Mouse (Mus musculus): Measurements from ENCODE around the gene Ier3. TPM values are rescaled to one million over a fixed set of nuclear protein-coding genes. Genes with fewer than 3 reads are reported as not detected.

Gene Ier3
- total RNA-seq, 2 experiments from 2014 or later, result 20.5 to 22.8 TPM

- ATAC-seq (ENCODE audit: poor library complexity, severe bottlenecking), result peak; percentile 25
Observed at GRCm38 (mm10) chr17:35865481-35866280, 44.2 kb downstream of the Ier3 start, which contains the start of gene Ppp1r18. Ppp1r18 (plus strand) TSS chr17:35865593.

- ATAC-seq (ENCODE audit: poor library complexity, severe bottlenecking), result no peak
Observed at GRCm38 (mm10) chr17:35866281-35866831, 44.9 kb downstream of the Ier3 start.

- ATAC-seq (ENCODE audit: poor library complexity, severe bottlenecking), result 0 out of 2 replicates have a peak, but pooled peaks have one; percentile 16
Observed at GRCm38 (mm10) chr17:35866911-35867890, 45.7 kb downstream of the Ier3 start.

DNA sequence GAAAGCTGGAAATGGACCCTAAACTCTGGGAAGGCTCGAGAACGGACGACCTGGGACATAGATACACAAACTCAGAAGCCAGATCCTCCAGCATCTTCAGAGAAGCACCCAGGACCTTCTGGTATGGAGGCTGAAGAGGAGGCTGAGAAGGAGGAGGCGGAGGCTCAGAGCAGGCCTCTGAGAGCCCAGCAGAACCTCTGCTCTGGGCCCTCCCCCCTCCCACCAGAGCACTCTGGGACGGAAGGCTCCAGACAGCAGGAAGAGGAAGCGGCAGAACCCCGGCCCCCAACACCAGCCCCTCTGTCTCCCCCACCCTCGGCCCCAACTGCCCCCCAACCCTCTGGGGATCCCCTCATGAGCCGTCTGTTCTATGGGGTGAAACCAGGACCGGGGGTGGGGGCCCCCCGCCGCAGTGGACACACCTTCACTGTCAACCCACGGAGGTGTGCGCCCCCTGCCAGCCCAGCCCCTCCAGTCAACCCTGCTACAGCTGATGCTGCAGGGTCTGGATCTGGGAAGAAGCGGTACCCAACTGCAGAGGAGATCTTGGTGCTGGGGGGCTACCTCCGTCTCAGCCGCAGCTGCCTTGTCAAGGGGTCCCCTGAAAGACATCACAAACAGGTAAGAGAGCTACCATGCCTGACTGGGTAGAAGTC is 46.8 kb downstream of the Ier3 start:
- peak; percentile 41 for ATAC-seq (ENCODE audit: poor library complexity, severe bottlenecking)

DNA sequence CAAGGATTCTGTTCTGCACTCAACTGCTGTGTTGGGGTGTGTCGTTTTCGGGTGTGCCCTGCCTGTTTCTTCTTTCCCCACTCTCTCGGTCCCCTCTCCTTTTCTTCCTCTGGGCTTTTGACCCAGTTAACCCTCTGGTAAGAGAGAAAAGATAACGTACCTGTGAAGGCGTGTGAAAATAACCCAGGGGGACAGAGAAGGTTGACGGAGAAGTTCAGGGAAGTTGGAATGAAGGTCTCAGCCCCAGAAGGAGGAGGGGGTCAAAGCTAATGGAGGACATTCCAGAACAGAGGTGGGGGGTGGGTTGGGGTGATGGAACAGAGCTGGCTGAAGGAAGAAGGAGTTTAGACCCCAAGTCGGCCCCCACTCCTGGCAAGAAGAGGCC is 47.5 kb downstream of the Ier3 start:
- ATAC-seq (ENCODE audit: poor library complexity, severe bottlenecking), result no peak

- no peak for ATAC-seq (ENCODE audit: poor library complexity, severe bottlenecking)
Observed at GRCm38 (mm10) chr17:35869346-35870067, 48.0 kb downstream of the Ier3 start.

GRCm38 (mm10) chr17:35870151-35870883 is 48.8 kb downstream of the Ier3 start:
- peak; percentile 54 for ATAC-seq (ENCODE audit: poor library complexity, severe bottlenecking)

GRCm38 (mm10) chr17:35870884-35871696 is 49.6 kb downstream of the Ier3 start:
- no peak for ATAC-seq (ENCODE audit: poor library complexity, severe bottlenecking)

Other genes with a start within 250 kb of the Ier3 start
- not detected in 2 replicates for gene Sfta2, start 220.1 kb upstream of the Ier3 start, total RNA-seq (2015)
- not detected in 2 replicates for gene Sfta2, start 220.1 kb upstream of the Ier3 start, total RNA-seq (2017)
- not detected in 2 replicates for gene Gm9573, start 195.0 kb upstream of the Ier3 start, total RNA-seq (2015)
- not detected in 2 replicates for gene Gm9573, start 195.0 kb upstream of the Ier3 start, total RNA-seq (2017)
- not detected in 2 replicates for gene Mucl3, start 178.0 kb upstream of the Ier3 start, total RNA-seq (2015)
- not detected in 2 replicates for gene Mucl3, start 178.0 kb upstream of the Ier3 start, total RNA-seq (2017)
- 2.1 and 5.3 TPM in 2 replicates for gene Vars2, start 154.1 kb upstream of the Ier3 start, total RNA-seq (2015)
- gene Vars2, start 154.1 kb upstream of the Ier3 start, total RNA-seq (2017), result 3.3 and 16.9 TPM in 2 replicates
- 13.4 and 15.1 TPM in 2 replicates for gene Gtf2h4, start 147.9 kb upstream of the Ier3 start, total RNA-seq (2015)
- 10.6 and 14.9 TPM in 2 replicates for gene Gtf2h4, start 147.9 kb upstream of the Ier3 start, total RNA-seq (2017)
- gene Ddr1, start 117.1 kb upstream of the Ier3 start, total RNA-seq (2015), result 0.91 and 1.0 TPM in 2 replicates
- 0.49 and 1.0 TPM in 2 replicates for gene Ddr1, start 117.1 kb upstream of the Ier3 start, total RNA-seq (2017)
- 73.5 and 95.0 TPM in 2 replicates for gene Flot1, start 1.5 kb downstream of the Ier3 start, total RNA-seq (2015)
- gene Flot1, start 1.5 kb downstream of the Ier3 start, total RNA-seq (2017), result 124 and 127 TPM in 2 replicates
- 649 TPM in 2 replicates for gene Tubb5, start 16.6 kb downstream of the Ier3 start, total RNA-seq (2015)
- 751 and 811 TPM in 2 replicates for gene Tubb5, start 16.6 kb downstream of the Ier3 start, total RNA-seq (2017)
- 37.6 and 62.8 TPM in 2 replicates for gene Mdc1, start 19.8 kb downstream of the Ier3 start, total RNA-seq (2015)
- gene Mdc1, start 19.8 kb downstream of the Ier3 start, total RNA-seq (2017), result 17.3 and 18.6 TPM in 2 replicates
- gene Nrm, start 39.6 kb downstream of the Ier3 start, total RNA-seq (2015), result 88.5 and 114 TPM in 2 replicates
- 80.1 and 82.8 TPM in 2 replicates for gene Nrm, start 39.6 kb downstream of the Ier3 start, total RNA-seq (2017)
- 153 and 167 TPM in 2 replicates for gene Ppp1r18, start 43.9 kb downstream of the Ier3 start, total RNA-seq (2015)
- 64.0 and 78.1 TPM in 2 replicates for gene Ppp1r18, start 43.9 kb downstream of the Ier3 start, total RNA-seq (2017)
- gene Dhx16, start 58.1 kb downstream of the Ier3 start, total RNA-seq (2015), result 87.6 and 118 TPM in 2 replicates
- gene Dhx16, start 58.1 kb downstream of the Ier3 start, total RNA-seq (2017), result 65.9 and 72.8 TPM in 2 replicates
- gene 2310061I04Rik, start 75.7 kb downstream of the Ier3 start, total RNA-seq (2015), result 28.4 and 31.8 TPM in 2 replicates
- 3.5 and 9.8 TPM in 2 replicates for gene 2310061I04Rik, start 75.7 kb downstream of the Ier3 start, total RNA-seq (2017)
- 8.7 and 10.1 TPM in 2 replicates for gene Atat1, start 88.4 kb downstream of the Ier3 start, total RNA-seq (2015)
- gene Atat1, start 88.4 kb downstream of the Ier3 start, total RNA-seq (2017), result 5.2 and 7.6 TPM in 2 replicates
- gene Mrps18b, start 94.7 kb downstream of the Ier3 start, total RNA-seq (2015), result 29.2 and 35.9 TPM in 2 replicates
- 25.0 and 28.9 TPM in 2 replicates for gene Mrps18b, start 94.7 kb downstream of the Ier3 start, total RNA-seq (2017)
- 82.4 and 93.7 TPM in 2 replicates for gene Ppp1r10, start 94.8 kb downstream of the Ier3 start, total RNA-seq (2015)
- 131 and 157 TPM in 2 replicates for gene Ppp1r10, start 94.8 kb downstream of the Ier3 start, total RNA-seq (2017)
- gene Abcf1, start 148.1 kb downstream of the Ier3 start, total RNA-seq (2015), result 31.8 and 32.7 TPM in 2 replicates
- gene Abcf1, start 148.1 kb downstream of the Ier3 start, total RNA-seq (2017), result 101 and 128 TPM in 2 replicates
- 5.0 and 6.4 TPM in 2 replicates for gene Gnl1, start 158.2 kb downstream of the Ier3 start, total RNA-seq (2015)
- gene Gnl1, start 158.2 kb downstream of the Ier3 start, total RNA-seq (2017), result 11.3 and 13.9 TPM in 2 replicates
- gene Prr3, start 158.6 kb downstream of the Ier3 start, total RNA-seq (2015), result 7.5 and 8.9 TPM in 2 replicates
- gene Prr3, start 158.6 kb downstream of the Ier3 start, total RNA-seq (2017), result 2.8 and 8.5 TPM in 2 replicates
- gene H2-T24, start 198.9 kb downstream of the Ier3 start, total RNA-seq (2015), result 19.5 and 20.8 TPM in 2 replicates
- 85.4 and 88.2 TPM in 2 replicates for gene H2-T24, start 198.9 kb downstream of the Ier3 start, total RNA-seq (2017)
- gene H2-T23, start 211.2 kb downstream of the Ier3 start, total RNA-seq (2015), result 211 and 216 TPM in 2 replicates
- gene H2-T23, start 211.2 kb downstream of the Ier3 start, total RNA-seq (2017), result 185 and 224 TPM in 2 replicates
- gene H2-T22, start 221.1 kb downstream of the Ier3 start, total RNA-seq (2015), result 43.2 and 44.4 TPM in 2 replicates
- 51.9 and 56.1 TPM in 2 replicates for gene H2-T22, start 221.1 kb downstream of the Ier3 start, total RNA-seq (2017)
- gene Gm6034, start 221.3 kb downstream of the Ier3 start, total RNA-seq (2015), result not detected in 2 replicates
- not detected in 2 replicates for gene Gm6034, start 221.3 kb downstream of the Ier3 start, total RNA-seq (2017)
- gene Gm11127, start 236.7 kb downstream of the Ier3 start, total RNA-seq (2015), result not detected in 2 replicates
- gene Gm11127, start 236.7 kb downstream of the Ier3 start, total RNA-seq (2017), result not detected in 2 replicates

All from megakaryocyte, adult 5-6 weeks (primary cell).